Mouse (Mus musculus): ENCODE results near the gene Tcf3. TPM values are rescaled to one million over a fixed set of nuclear protein-coding genes. Genes with fewer than 3 reads are reported as not detected.

Gene Tcf3
- polyA plus RNA-seq (2015; fragmentation: Nextera tagmentation; extraction: Ambion mirVana): 60.9 and 62.5 TPM in 2 replicates

DNA sequence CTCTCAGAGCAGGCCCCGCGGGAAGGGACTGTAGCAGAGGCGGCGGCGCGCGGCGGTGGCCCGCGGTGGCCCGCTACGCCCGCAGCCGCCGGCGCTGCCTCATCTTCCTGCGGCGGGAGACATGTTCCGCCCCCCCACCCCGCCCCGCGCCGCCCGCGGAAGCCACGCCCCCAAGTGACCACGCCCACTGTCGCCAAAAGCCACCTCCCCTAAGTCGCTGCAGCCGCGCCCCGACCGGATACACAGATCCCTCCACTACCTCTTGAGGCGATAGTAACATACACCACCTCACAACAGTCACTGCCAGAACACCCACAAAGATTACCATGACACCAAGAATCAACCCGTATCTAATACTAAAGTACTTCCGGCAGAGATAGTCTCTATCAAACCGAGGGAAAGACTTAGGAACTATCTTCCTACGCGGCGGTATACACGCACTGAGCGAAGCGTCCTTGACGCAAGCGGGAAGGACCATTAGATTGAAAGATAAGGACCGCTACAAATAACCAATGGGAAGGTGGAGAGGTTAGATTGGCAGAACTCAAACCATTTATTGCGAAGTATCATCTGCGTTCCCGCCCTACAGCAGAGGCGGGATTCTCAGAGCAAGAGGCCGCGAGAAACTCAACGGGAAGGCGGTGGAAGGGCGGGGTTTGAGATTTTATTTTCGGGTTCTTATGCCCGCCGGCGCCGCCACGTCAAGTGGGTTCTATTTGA lies at the start of gene Tcf3:
Gene Tcf3, minus strand, starts transcription at position 135 of the 720 bp plus-strand sequence.
- Histone ChIP-seq H3K27ac (peak within 1 kb of the TSS; percentile 97), H3K4me1 (replicated peaks) (peaks cover 38% of the 10 kb centered on the region), H3K4me3 (peak within 1 kb of the TSS; percentile 89), H3K9ac (peak within 1 kb of the TSS; percentile 98), H3K36me3 (peaks cover 23% of the 10 kb centered on the region), H3K9me3 (no peaks in the 10 kb centered on the region), H3K4me2 (peak within 1 kb of the TSS; percentile 78), H3K27me3 (peaks cover 10% of the 10 kb centered on the region)
- peak; percentile 95 for ATAC-seq (ENCODE audit: low FRiP score)
- under 1% methylated on average over 59 of the region's 61 CpGs for WGBS

DNA sequence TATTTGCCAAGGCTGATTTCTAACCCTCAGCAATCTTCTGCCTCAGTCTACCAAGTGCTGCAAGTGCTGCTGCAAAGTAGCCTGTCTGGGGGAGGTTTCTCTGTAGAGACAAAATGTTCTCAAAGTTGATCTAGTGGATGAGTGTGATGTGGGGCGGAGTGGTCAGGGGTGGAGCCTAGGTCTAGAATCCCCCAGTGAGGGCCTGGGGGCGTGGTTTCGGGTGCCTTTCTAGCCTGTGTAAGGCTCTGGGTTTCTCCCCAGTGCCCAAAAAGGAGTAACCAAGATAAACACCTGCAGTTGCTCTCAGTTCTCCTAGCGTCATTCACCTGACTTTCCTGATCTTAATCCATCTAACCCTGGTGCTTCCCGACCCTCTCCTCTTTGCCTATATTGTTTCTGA lies 47.6 kb upstream of the Tcf3 start:
- H3K4me2 ChIP-seq: no peak overlapping the region
- H3K9ac ChIP-seq: 0 out of 2 replicates have a peak overlapping the region, but pooled peaks have one; percentile 9
- H3K27me3 ChIP-seq: peaks cover 77% of the 10 kb centered on the region
- H3K9me3 ChIP-seq: no peaks in the 10 kb centered on the region
- no peak for ATAC-seq (ENCODE audit: low FRiP score)
- no peaks in the 10 kb centered on the region for H3K36me3 ChIP-seq
- WGBS: 18% methylated on average over 5 of the region's 5 CpGs
- no peak overlapping the region for H3K27ac ChIP-seq
- peaks cover 14% of the 10 kb centered on the region for H3K4me1 ChIP-seq (replicated peaks)
- no peak overlapping the region for H3K4me3 ChIP-seq

DNA sequence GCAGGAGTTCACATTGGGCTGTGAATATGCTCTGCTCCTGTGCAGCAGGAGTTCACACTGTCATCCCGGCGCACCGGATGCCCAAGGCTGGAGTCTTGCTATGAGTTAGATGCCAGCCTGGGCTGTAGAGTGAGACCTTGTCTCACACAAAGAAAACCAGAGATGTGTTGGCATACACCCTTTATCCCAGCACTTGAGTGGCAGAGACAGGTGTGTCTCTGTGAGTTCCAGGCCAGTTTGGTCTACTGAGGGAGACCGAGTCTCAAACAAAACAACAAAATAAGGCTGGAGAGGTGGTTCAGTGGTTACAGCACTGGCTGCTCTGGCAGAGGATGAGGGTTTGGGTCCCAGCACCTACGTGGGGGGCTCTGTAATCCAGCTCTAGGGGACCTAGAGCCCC lies 45.1 kb upstream of the Tcf3 start:
- H3K4me3 ChIP-seq: no peak overlapping the region
- peaks cover 56% of the 10 kb centered on the region for H3K27me3 ChIP-seq
- no peaks in the 10 kb centered on the region for H3K9me3 ChIP-seq
- no peak overlapping the region for H3K9ac ChIP-seq
- H3K4me2 ChIP-seq: no peak overlapping the region
- peaks cover 21% of the 10 kb centered on the region for H3K4me1 ChIP-seq (replicated peaks)
- no peak overlapping the region for H3K27ac ChIP-seq
- ATAC-seq (ENCODE audit: low FRiP score): no peak
- no peaks in the 10 kb centered on the region for H3K36me3 ChIP-seq
- 78% methylated on average over 5 of the region's 5 CpGs for WGBS

DNA sequence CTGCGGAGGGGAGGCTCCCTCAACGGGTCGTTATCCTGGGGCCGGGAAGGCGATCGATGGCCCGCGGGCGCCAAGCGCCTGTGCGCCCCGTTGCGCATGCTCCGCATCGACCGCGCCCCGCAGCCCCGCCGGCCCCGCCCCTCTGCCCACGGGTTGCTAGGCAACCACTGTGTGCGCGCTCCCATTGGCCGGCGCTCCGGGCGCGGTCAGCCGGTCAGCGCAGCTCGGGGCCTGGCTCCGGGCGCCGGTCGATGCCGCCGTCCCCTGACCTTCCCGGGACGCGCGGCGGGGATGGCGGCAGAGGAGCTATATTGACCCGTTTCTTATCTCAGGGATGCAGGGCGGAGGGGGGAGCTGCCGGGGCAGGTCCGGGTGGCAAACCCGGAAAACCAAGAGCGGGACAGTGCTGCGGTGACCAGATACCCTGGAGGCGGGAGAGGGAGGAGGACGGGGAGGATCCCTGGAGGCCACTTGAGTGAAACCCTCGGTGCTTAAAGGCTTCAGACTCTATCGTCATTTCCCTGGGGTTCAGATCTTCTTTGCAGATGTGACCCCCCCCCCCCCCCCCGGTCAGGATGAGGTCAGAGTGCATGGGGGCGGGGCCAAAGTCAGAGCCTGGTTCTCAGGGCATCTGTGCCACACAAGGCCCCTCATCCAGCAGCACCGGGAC lies 42.0 kb upstream of the Tcf3 start:
- ATAC-seq (ENCODE audit: low FRiP score): peak; percentile 84
- peaks cover 57% of the 10 kb centered on the region for H3K27me3 ChIP-seq
- H3K4me2 ChIP-seq: peak overlapping the region; percentile 66
- H3K9ac ChIP-seq: peak overlapping the region; percentile 76
- peaks cover 14% of the 10 kb centered on the region for H3K4me1 ChIP-seq (replicated peaks)
- WGBS: under 1% methylated on average over 54 of the region's 58 CpGs
- H3K4me3 ChIP-seq: peak overlapping the region; percentile 58
- H3K9me3 ChIP-seq: no peaks in the 10 kb centered on the region
- H3K36me3 ChIP-seq: no peaks in the 10 kb centered on the region
- peak overlapping the region; percentile 90 for H3K27ac ChIP-seq

DNA sequence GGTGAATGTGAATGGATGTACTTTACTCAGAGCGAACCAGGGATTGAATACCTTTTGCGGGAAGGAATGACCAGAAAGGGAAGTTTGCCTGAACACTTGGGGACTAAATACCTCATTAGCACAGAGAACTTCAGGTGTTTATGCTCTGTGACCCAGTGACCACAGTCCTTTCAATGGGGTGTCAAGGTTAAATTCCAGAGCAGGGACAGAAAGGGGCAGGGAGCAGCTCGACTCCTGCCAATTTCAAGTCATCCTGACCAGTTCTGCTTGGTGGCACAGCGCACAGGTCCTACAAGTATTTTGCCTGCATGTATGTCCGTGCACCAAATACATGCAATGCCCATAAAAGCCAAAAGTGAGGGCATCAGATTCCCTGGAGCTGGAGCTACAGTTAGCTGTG lies 31.6 kb upstream of the Tcf3 start:
- H3K27ac ChIP-seq: no peak overlapping the region
- 57% methylated on average over 5 of the region's 5 CpGs for WGBS
- peaks cover 7% of the 10 kb centered on the region for H3K4me1 ChIP-seq (replicated peaks)
- H3K9me3 ChIP-seq: no peaks in the 10 kb centered on the region
- H3K27me3 ChIP-seq: peaks cover 48% of the 10 kb centered on the region
- no peaks in the 10 kb centered on the region for H3K36me3 ChIP-seq
- peak overlapping the region; percentile 32; the same call in 1 of the 2 replicates for H3K4me2 ChIP-seq
- peak overlapping the region; percentile 39; the same call in 1 of the 2 replicates for H3K9ac ChIP-seq
- no peak overlapping the region for H3K4me3 ChIP-seq
- no peak for ATAC-seq (ENCODE audit: low FRiP score)

DNA sequence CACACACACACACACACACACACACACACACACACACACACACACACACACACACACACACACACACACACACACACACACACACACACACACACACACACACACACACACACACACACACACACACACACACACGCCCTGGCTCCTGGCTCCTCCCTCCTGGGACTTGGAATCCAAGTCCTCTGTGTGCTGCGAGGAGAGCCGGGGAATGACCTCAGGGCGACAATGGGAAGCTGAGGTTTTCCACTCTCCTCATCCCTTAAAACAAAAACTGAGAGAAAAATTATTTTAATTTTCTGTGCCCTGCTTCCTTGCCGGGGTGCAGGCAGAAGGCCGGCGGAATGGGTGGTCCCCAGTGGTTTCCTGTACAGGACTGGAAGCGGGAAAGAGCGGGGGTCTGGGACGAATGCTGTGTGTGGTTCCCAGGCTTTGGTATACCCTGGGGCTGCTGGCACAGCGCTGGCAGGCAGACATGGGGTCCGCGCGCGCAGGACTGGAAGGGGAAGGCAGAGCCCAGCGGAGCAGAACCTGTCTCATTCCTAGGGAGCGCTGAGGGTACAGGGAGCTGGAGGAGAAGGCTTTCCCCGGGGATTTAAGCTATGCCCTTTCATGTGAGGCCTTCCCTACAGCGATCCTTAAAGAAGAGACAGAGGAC lies 31.1 kb upstream of the Tcf3 start:
- Histone ChIP-seq H3K27ac (peak overlapping the region; percentile 18; the same call in 1 of the 2 replicates), H3K27me3 (peaks cover 42% of the 10 kb centered on the region), H3K4me3 (peak overlapping the region; percentile 12), H3K4me1 (replicated peaks) (peaks cover 7% of the 10 kb centered on the region), H3K36me3 (no peaks in the 10 kb centered on the region), H3K9me3 (no peaks in the 10 kb centered on the region), H3K4me2 (peak overlapping the region; percentile 32), H3K9ac (peak overlapping the region; percentile 39; the same call in 1 of the 2 replicates)
- 7% methylated on average over 19 of the region's 19 CpGs for WGBS
- no peak for ATAC-seq (ENCODE audit: low FRiP score)

DNA sequence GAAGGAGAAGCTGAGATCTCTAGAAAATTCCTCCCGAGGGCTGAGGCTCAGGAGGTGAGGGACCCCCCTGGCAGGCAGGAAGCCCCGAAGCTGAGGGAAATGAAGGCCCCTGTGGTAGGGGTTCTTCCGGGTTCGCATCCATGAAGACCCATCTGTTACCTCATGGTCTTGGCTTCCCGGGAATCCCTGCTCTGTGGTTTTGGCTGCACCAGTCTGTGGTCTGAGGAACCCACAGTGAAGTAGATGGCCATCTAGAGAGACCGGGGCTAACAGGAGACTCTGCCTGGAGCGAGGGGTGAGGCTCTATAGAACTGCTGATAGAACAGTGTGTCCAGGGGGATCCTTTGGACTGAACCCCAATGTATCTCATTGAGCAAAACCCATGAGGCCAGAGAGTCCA lies 27.9 kb upstream of the Tcf3 start:
- WGBS: 79% methylated on average over 7 of the region's 7 CpGs
- H3K36me3 ChIP-seq: no peaks in the 10 kb centered on the region
- no peak overlapping the region for H3K27ac ChIP-seq
- H3K4me3 ChIP-seq: no peak overlapping the region
- H3K4me2 ChIP-seq: no peak overlapping the region
- H3K9me3 ChIP-seq: no peaks in the 10 kb centered on the region
- peaks cover 39% of the 10 kb centered on the region for H3K27me3 ChIP-seq
- no peak overlapping the region for H3K9ac ChIP-seq
- no peak for ATAC-seq (ENCODE audit: low FRiP score)
- peaks cover 7% of the 10 kb centered on the region for H3K4me1 ChIP-seq (replicated peaks)

DNA sequence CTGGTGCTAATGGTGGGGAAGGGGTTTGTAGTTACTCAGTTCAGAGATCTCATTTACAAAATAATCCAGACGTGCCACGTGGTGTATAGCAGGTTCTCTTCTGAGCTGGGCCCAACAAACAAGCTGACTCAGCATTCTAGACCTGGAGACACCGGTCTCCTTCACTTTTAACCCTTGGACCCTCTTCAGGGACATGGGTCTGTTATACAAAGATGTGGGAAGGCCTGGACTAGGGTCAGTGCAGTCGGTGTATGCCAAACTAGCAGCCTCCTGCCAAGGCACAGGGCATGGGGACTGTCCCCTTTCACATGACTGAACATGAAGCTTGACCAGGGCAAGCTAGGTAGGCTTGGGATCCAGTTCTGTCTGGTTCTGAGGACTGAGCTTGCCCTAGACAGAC lies 26.9 kb upstream of the Tcf3 start:
- H3K4me1 ChIP-seq (replicated peaks): peaks cover 7% of the 10 kb centered on the region
- no peaks in the 10 kb centered on the region for H3K9me3 ChIP-seq
- peaks cover 36% of the 10 kb centered on the region for H3K27me3 ChIP-seq
- no peak overlapping the region for H3K4me2 ChIP-seq
- ATAC-seq (ENCODE audit: low FRiP score): no peak
- H3K27ac ChIP-seq: no peak overlapping the region
- 62% methylated on average over 4 of the region's 4 CpGs for WGBS
- H3K4me3 ChIP-seq: no peak overlapping the region
- no peaks in the 10 kb centered on the region for H3K36me3 ChIP-seq
- no peak overlapping the region for H3K9ac ChIP-seq

DNA sequence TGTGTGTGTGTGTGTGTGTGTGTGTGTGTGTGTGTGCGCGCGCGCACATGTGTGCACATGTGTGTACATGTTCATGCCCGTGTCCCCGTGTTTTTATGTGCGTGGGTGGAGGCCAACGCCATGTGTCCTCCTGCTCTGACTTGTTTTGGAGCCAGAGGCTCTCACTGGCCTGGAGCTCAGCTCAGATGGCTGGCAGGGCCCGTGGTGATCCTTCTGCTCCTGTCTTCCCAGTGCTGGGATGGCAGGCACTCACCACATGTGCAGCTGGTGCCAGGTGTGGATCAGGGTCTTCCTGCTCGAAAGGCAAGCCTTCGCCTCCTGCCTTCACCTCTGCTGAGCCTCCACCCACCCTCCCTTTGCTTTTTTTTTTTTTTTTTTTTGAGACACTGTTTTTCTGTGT lies 26.2 kb upstream of the Tcf3 start:
- ATAC-seq (ENCODE audit: low FRiP score): no peak
- Histone ChIP-seq H3K9ac (no peak overlapping the region), H3K4me1 (replicated peaks) (peaks cover 3% of the 10 kb centered on the region), H3K27me3 (peaks cover 29% of the 10 kb centered on the region), H3K4me2 (no peak overlapping the region), H3K27ac (no peak overlapping the region), H3K9me3 (no peaks in the 10 kb centered on the region), H3K36me3 (no peaks in the 10 kb centered on the region), H3K4me3 (no peak overlapping the region)
- 91% methylated on average over 11 of the region's 11 CpGs for WGBS

DNA sequence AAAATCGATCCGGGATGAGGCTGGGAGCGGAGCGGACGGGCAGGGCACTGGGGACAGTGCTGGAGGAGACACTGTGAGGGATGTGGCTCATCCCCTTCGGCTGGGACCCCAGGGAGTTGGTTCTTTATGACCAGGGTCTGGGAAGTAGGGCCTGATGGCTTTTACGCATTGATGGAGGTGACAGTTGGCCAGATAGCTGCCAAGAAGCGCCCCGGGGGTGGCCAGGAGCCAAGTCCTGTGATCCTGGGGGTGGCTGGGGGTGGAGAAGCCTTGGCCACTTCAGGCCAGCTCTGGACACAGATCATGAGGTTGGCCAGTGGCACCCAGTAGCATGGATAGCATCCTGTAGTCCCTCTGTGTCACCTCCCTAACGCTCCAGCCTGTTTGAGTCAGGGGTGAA lies 25.8 kb upstream of the Tcf3 start:
- no peak overlapping the region for H3K4me3 ChIP-seq
- 88% methylated on average over 10 of the region's 10 CpGs for WGBS
- no peaks in the 10 kb centered on the region for H3K4me1 ChIP-seq (replicated peaks)
- H3K9ac ChIP-seq: no peak overlapping the region
- no peak overlapping the region for H3K27ac ChIP-seq
- no peak for ATAC-seq (ENCODE audit: low FRiP score)
- H3K36me3 ChIP-seq: no peaks in the 10 kb centered on the region
- H3K4me2 ChIP-seq: no peak overlapping the region
- H3K27me3 ChIP-seq: peaks cover 27% of the 10 kb centered on the region
- H3K9me3 ChIP-seq: no peaks in the 10 kb centered on the region

DNA sequence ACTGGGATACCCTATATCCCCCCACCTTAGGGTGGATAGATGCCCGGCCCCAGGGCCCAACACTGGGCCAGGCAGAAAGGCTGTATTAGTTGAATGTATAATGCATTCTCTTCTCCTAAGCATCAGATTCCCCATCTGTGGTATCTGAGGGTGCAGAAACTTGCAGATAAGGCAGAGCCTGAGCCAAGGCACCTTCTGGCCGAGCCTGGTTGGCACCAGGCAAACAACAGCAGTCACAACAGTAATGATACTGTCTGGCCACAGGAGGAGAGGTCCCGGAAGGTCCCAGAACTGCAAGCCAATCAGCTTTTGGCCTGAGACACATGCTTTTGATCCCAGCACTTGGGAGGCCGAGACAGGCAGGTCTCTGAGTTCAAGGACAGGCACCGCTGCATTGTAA lies 22.2 kb upstream of the Tcf3 start:
- no peak overlapping the region for H3K9ac ChIP-seq
- no peak overlapping the region for H3K27ac ChIP-seq
- no peak overlapping the region for H3K4me2 ChIP-seq
- H3K9me3 ChIP-seq: no peaks in the 10 kb centered on the region
- 86% methylated on average over 5 of the region's 5 CpGs for WGBS
- no peak for ATAC-seq (ENCODE audit: low FRiP score)
- H3K36me3 ChIP-seq: no peaks in the 10 kb centered on the region
- no peaks in the 10 kb centered on the region for H3K4me1 ChIP-seq (replicated peaks)
- no peak overlapping the region for H3K4me3 ChIP-seq
- peaks cover 20% of the 10 kb centered on the region for H3K27me3 ChIP-seq

DNA sequence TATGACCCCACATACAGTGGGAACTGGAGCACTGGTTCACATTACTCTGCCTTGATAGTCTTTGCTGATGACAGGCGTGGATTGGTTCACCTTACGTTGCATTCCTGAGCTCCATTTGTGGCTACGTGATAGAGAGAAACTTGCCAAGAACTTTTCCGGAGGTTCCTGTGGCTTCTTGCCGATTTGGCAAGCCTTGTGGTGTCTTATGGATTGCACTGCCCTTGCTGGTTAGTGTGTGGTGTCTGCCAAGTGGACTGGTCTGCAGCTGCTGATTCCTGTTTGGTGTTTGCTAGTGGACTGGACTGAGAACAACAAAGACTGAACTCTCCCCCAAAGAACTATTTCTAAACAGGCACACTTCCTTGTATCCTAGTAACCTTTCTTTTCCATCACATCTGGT lies 21.3 kb upstream of the Tcf3 start:
- 87% methylated on average over 5 of the region's 5 CpGs for WGBS
- no peak overlapping the region for H3K4me3 ChIP-seq
- ATAC-seq (ENCODE audit: low FRiP score): no peak
- no peak overlapping the region for H3K9ac ChIP-seq
- H3K9me3 ChIP-seq: no peaks in the 10 kb centered on the region
- H3K4me1 ChIP-seq (replicated peaks): no peaks in the 10 kb centered on the region
- H3K36me3 ChIP-seq: no peaks in the 10 kb centered on the region
- H3K27me3 ChIP-seq: 0 out of 2 replicates have a peak, but pooled peaks cover 18% of the 10 kb centered on the region
- H3K27ac ChIP-seq: no peak overlapping the region
- H3K4me2 ChIP-seq: no peak overlapping the region
